25 mouse cellular contexts compared by ENCODE assay signal in the genomic region with DNA sequence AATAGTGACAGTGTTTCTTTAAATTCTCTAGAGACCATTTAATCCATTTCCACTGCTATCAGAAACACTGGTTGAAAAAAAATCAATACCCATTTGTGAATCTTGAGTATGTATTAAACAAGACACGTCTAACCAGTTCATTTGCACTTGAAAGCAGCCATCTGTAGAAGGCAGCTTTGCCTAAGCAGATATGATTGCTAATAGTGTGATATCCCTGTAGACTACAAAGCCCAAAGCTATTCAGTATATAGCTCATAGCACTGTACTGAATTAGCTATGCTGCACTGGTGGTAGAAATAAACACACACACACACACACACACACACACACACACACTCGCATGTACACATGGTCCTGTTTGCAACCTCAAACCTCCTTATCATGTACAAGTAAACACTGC.
A peak's percentile ranks its signal among the peaks of the same experiment; 100 is the strongest.
DNase-seq lines count a peak whose midpoint lies in the region; ATAC-seq lines count a peak whose summit lies in the region.
"Had no signal": no experiment of that assay in that cellular context is flagged by ENCODE, and none has a peak within 500 bp of the region (broad histone marks: within the 10 kb centered on the region; RNA-seq: fewer than 3 reads in every experiment).

No protein-coding gene starts in this region.

- H3K36me3 ChIP-seq in liver, embryonic 12.5 days = peaks cover 12% of the 10 kb centered on the region; the same call in 1 of the 2 replicates
- H3K36me3 ChIP-seq in midbrain, embryonic 14.5 days (ENCODE audit: control insufficient read depth, insufficient read depth, low read length) = no peaks in the 10 kb centered on the region
- H3K36me3 ChIP-seq in midbrain, embryonic 11.5 days (ENCODE audit: control insufficient read depth, insufficient read depth, low read length) = no peaks in the 10 kb centered on the region
- H3K36me3 ChIP-seq in liver, embryonic 15.5 days (replicated peaks) = no peaks in the 10 kb centered on the region
- H3K36me3 ChIP-seq: embryonic facial prominence, embryonic 12.5 days; kidney, embryonic 15.5 days had no signal

- no peaks in the 10 kb centered on the region for H3K9me3 ChIP-seq in liver, embryonic 12.5 days (replicated peaks)
- H3K9me3 ChIP-seq in midbrain, embryonic 14.5 days (ENCODE audit: control insufficient read depth, low read length) = no peaks in the 10 kb centered on the region
- H3K9me3 ChIP-seq in midbrain, embryonic 11.5 days (ENCODE audit: control insufficient read depth, low read length) = no peaks in the 10 kb centered on the region
- H3K9me3 ChIP-seq in liver, embryonic 15.5 days (replicated peaks) = no peaks in the 10 kb centered on the region
- H3K9me3 ChIP-seq: embryonic facial prominence, embryonic 12.5 days; heart, embryonic 13.5 days; kidney, embryonic 15.5 days; megakaryocyte, embryonic 14.5 days; neural tube, embryonic 15.5 days had no signal

- peaks cover 46% of the 10 kb centered on the region for H3K4me1 ChIP-seq in liver, embryonic 12.5 days
- H3K4me1 ChIP-seq in midbrain, embryonic 14.5 days (ENCODE audit: control insufficient read depth, insufficient read depth, low read length) = peaks cover 21% of the 10 kb centered on the region; the same call in 1 of the 2 replicates
- peaks cover 4% of the 10 kb centered on the region for H3K4me1 ChIP-seq in midbrain, embryonic 11.5 days (ENCODE audit: control insufficient read depth, insufficient read depth, low read length)
- peaks cover 40% of the 10 kb centered on the region for H3K4me1 ChIP-seq in liver, embryonic 15.5 days (replicated peaks)
- H3K4me1 ChIP-seq: embryonic facial prominence, embryonic 12.5 days; heart, embryonic 13.5 days; kidney, embryonic 15.5 days; neural tube, embryonic 15.5 days had no signal

- no peak overlapping the region for H3K4me3 ChIP-seq in liver, embryonic 12.5 days
- no peak overlapping the region for H3K4me3 ChIP-seq in midbrain, embryonic 14.5 days (replicated peaks; ENCODE audit: low read depth, low read length)
- H3K4me3 ChIP-seq in midbrain, embryonic 11.5 days (ENCODE audit: low read depth, low read length) = no peak overlapping the region
- H3K4me3 ChIP-seq in liver, embryonic 15.5 days (replicated peaks) = no peak overlapping the region
- H3K4me3 ChIP-seq: embryonic facial prominence, embryonic 12.5 days; heart, embryonic 13.5 days; kidney, embryonic 15.5 days; megakaryocyte, embryonic 14.5 days; neural tube, embryonic 15.5 days had no signal

- no peak for DNase-seq in liver
- DNase-seq in midbrain, embryonic 14.5 days = peak; percentile 60
- no peak for DNase-seq in midbrain, embryonic 11.5 days (ENCODE audit: low spot score, missing footprints)
- DNase-seq in thymus, postnatal 10 days (ENCODE audit: low spot score in 2 of 2) = no peak
- no peak for DNase-seq in embryo, embryonic 10 days (ENCODE audit: low spot score)
- DNase-seq: adrenal gland, postnatal 36 days; B cell, adult 2 months; cerebellum, adult 2 months; cerebellum, postnatal 25 days; heart, postnatal 10 days; kidney, adult 18-20 months; kidney, postnatal 25 days; lung, postnatal 4 days; right cerebral cortex, adult 18-20 months; spleen, adult 18-20 months; thymus, postnatal 25 days had no signal

- H3K27me3 ChIP-seq in liver, embryonic 12.5 days (replicated peaks) = no peaks in the 10 kb centered on the region
- no peaks in the 10 kb centered on the region for H3K27me3 ChIP-seq in midbrain, embryonic 14.5 days (ENCODE audit: control insufficient read depth, insufficient read depth, low read length)
- no peaks in the 10 kb centered on the region for H3K27me3 ChIP-seq in midbrain, embryonic 11.5 days (ENCODE audit: control insufficient read depth, insufficient read depth, low read length)
- no peaks in the 10 kb centered on the region for H3K27me3 ChIP-seq in liver, embryonic 15.5 days
- H3K27me3 ChIP-seq: embryonic facial prominence, embryonic 12.5 days; heart, embryonic 13.5 days; kidney, embryonic 15.5 days; megakaryocyte, embryonic 14.5 days; neural tube, embryonic 15.5 days had no signal

- no peak overlapping the region for H3K4me2 ChIP-seq in liver, embryonic 12.5 days
- no peak overlapping the region for H3K4me2 ChIP-seq in midbrain, embryonic 14.5 days (ENCODE audit: low read length)
- no peak overlapping the region for H3K4me2 ChIP-seq in midbrain, embryonic 11.5 days
- H3K4me2 ChIP-seq in liver, embryonic 15.5 days = no peak overlapping the region
- H3K4me2 ChIP-seq: embryonic facial prominence, embryonic 12.5 days; heart, embryonic 13.5 days; kidney, embryonic 15.5 days; neural tube, embryonic 15.5 days had no signal

- ATAC-seq in liver, embryonic 12.5 days = no peak
- no peak; the same call in 1 of the 2 replicates for ATAC-seq in midbrain, embryonic 14.5 days (ENCODE audit: low FRiP score, low TSS enrichment)
- ATAC-seq in midbrain, embryonic 11.5 days (ENCODE audit: low FRiP score) = no peak
- no peak for ATAC-seq in liver, embryonic 15.5 days (ENCODE audit: insufficient read depth)
- ATAC-seq: hindbrain, embryonic 16.5 days; lung, postnatal 0 days had no signal

- 72% methylated on average over 2 of the region's 2 CpGs for WGBS in liver, embryonic 12.5 days (ENCODE audit: insufficient replicate concordance)
- 21% methylated on average over 2 of the region's 2 CpGs for WGBS in midbrain, embryonic 14.5 days
- WGBS in midbrain, embryonic 11.5 days = 68% methylated on average over 2 of the region's 2 CpGs
- WGBS in liver, embryonic 15.5 days (ENCODE audit: insufficient replicate concordance) = 77% methylated on average over 2 of the region's 2 CpGs

- H3K9ac ChIP-seq in liver, embryonic 12.5 days = no peak overlapping the region
- no peak overlapping the region for H3K9ac ChIP-seq in midbrain, embryonic 14.5 days (replicated peaks; ENCODE audit: low read length)
- no peak overlapping the region for H3K9ac ChIP-seq in midbrain, embryonic 11.5 days (ENCODE audit: low read length)
- no peak overlapping the region for H3K9ac ChIP-seq in liver, embryonic 15.5 days
- H3K9ac ChIP-seq: embryonic facial prominence, embryonic 12.5 days; heart, embryonic 13.5 days; kidney, embryonic 15.5 days; neural tube, embryonic 15.5 days had no signal

- H3K27ac ChIP-seq in liver, embryonic 12.5 days = peak overlapping the region; percentile 4; the same call in 1 of the 2 replicates
- no peak overlapping the region for H3K27ac ChIP-seq in midbrain, embryonic 14.5 days (replicated peaks; ENCODE audit: low read depth, low read length)
- H3K27ac ChIP-seq in midbrain, embryonic 11.5 days (ENCODE audit: low read depth, low read length) = no peak overlapping the region
- H3K27ac ChIP-seq in liver, embryonic 15.5 days (replicated peaks) = peak overlapping the region; percentile 59
- H3K27ac ChIP-seq: embryonic facial prominence, embryonic 12.5 days; heart, embryonic 13.5 days; kidney, embryonic 15.5 days; neural tube, embryonic 15.5 days had no signal

Comparison
In these comparisons a context has a peak if more than half of its experiments do, and no peak if none do; other contexts are left out.
1. H3K27ac ChIP-seq: peak in liver, embryonic 12.5 days (single experiment) and liver, embryonic 15.5 days (single experiment); none in midbrain, embryonic 14.5 days (single experiment) and midbrain, embryonic 11.5 days (single experiment).